Mouse (Mus musculus): ENCODE data around the gene Polg2. TPM values are rescaled to one million over a fixed set of nuclear protein-coding genes. Genes with fewer than 3 reads are reported as not detected.
"Not testable (repeated sequence)": the region's sequence is repeated elsewhere in the genome, so short reads cannot be mapped to it uniquely, and the experiment has no call there.

Polg2 gene
- polyA plus RNA-seq, 1 experiment from 2014 or later, result 11.1 TPM

GRCm38 (mm10) chr11:106787131-106788025 is 8.0 kb upstream of the Polg2 start:
- H3K4me2 ChIP-seq (ENCODE audit: low read length), result peak overlapping the region; percentile 66
- WGBS, result under 1% methylated on average over 64 of the region's 65 CpGs
- peak overlapping the region; percentile 99 for H3K27ac ChIP-seq
- peaks cover 37% of the 10 kb centered on the region for H3K36me3 ChIP-seq (ENCODE audit: insufficient read depth, low read length)
- H3K4me3 ChIP-seq (replicated peaks; ENCODE audit: low read depth, low read length), result peak overlapping the region; percentile 95
- H3K9ac ChIP-seq (ENCODE audit: low read depth, low read length), result peak overlapping the region; percentile 96
- no peaks in the 10 kb centered on the region for H3K27me3 ChIP-seq (ENCODE audit: insufficient read depth, low read length)
- no peaks in the 10 kb centered on the region for H3K9me3 ChIP-seq (replicated peaks; ENCODE audit: low read length)
- no peak for TF ChIP-seq CTCF (IDR thresholded peaks at IDR 0.05; ENCODE audit: low read depth)
- H3K4me1 ChIP-seq (replicated peaks; ENCODE audit: insufficient read depth, low read length), result no peaks in the 10 kb centered on the region
- ATAC-seq (replicated peaks; ENCODE audit: low FRiP score, low read depth) (peak; percentile 26), DNase-seq (ENCODE audit: low spot score) (peak; percentile 95)

- Histone ChIP-seq H3K4me2 (ENCODE audit: low read length) (peak overlapping the region; percentile 66; the same call in 1 of the 2 replicates), H3K4me3 (replicated peaks; ENCODE audit: low read depth, low read length) (no peak overlapping the region), H3K9ac (ENCODE audit: low read depth, low read length) (no peak overlapping the region), H3K4me1 (replicated peaks; ENCODE audit: insufficient read depth, low read length) (no peaks in the 10 kb centered on the region), H3K36me3 (ENCODE audit: insufficient read depth, low read length) (peaks cover 41% of the 10 kb centered on the region), H3K27ac (no peak overlapping the region), H3K27me3 (ENCODE audit: insufficient read depth, low read length) (no peaks in the 10 kb centered on the region), H3K9me3 (replicated peaks; ENCODE audit: low read length) (no peaks in the 10 kb centered on the region)
- ATAC-seq (replicated peaks; ENCODE audit: low FRiP score, low read depth) (no peak), DNase-seq (ENCODE audit: low spot score) (no peak)
- 63% methylated on average over 1 of the region's 1 CpGs for WGBS
- TF ChIP-seq CTCF (IDR thresholded peaks at IDR 0.05; ENCODE audit: low read depth), result no peak
These were observed 5.7 kb upstream of the Polg2 start for GRCm38 (mm10) chr11:106785043-106785442.

GRCm38 (mm10) chr11:106784476-106784875 is 5.1 kb upstream of the Polg2 start:
- DNase-seq (ENCODE audit: low spot score) (no peak), ATAC-seq (replicated peaks; ENCODE audit: low FRiP score, low read depth) (no peak)
- Histone ChIP-seq H3K27ac (no peak overlapping the region), H3K4me2 (ENCODE audit: low read length) (no peak overlapping the region), H3K4me3 (replicated peaks; ENCODE audit: low read depth, low read length) (no peak overlapping the region), H3K9ac (ENCODE audit: low read depth, low read length) (no peak overlapping the region), H3K9me3 (replicated peaks; ENCODE audit: low read length) (no peaks in the 10 kb centered on the region), H3K27me3 (ENCODE audit: insufficient read depth, low read length) (no peaks in the 10 kb centered on the region), H3K4me1 (replicated peaks; ENCODE audit: insufficient read depth, low read length) (no peaks in the 10 kb centered on the region), H3K36me3 (ENCODE audit: insufficient read depth, low read length) (peaks cover 41% of the 10 kb centered on the region)
- TF ChIP-seq CTCF (IDR thresholded peaks at IDR 0.05; ENCODE audit: low read depth), result no peak
- 84% methylated on average over 2 of the region's 2 CpGs for WGBS

- H3K4me2 ChIP-seq (ENCODE audit: low read length), result no peak overlapping the region
- no peak for TF ChIP-seq CTCF (IDR thresholded peaks at IDR 0.05; ENCODE audit: low read depth)
- H3K9ac ChIP-seq (ENCODE audit: low read depth, low read length), result no peak overlapping the region
- H3K9me3 ChIP-seq (replicated peaks; ENCODE audit: low read length), result no peaks in the 10 kb centered on the region
- H3K36me3 ChIP-seq (ENCODE audit: insufficient read depth, low read length), result peaks cover 41% of the 10 kb centered on the region
- H3K4me3 ChIP-seq (replicated peaks; ENCODE audit: low read depth, low read length), result no peak overlapping the region
- no peak overlapping the region for H3K27ac ChIP-seq
- DNase-seq (ENCODE audit: low spot score) (no peak), ATAC-seq (replicated peaks; ENCODE audit: low FRiP score, low read depth) (no peak)
- WGBS, result 73% methylated on average over 9 of the region's 9 CpGs
- H3K27me3 ChIP-seq (ENCODE audit: insufficient read depth, low read length), result no peaks in the 10 kb centered on the region
- no peaks in the 10 kb centered on the region for H3K4me1 ChIP-seq (replicated peaks; ENCODE audit: insufficient read depth, low read length)
These were observed 3.8 kb upstream of the Polg2 start for GRCm38 (mm10) chr11:106782841-106783764.

- H3K36me3 ChIP-seq (ENCODE audit: insufficient read depth, low read length), result peaks cover 41% of the 10 kb centered on the region
- ATAC-seq (replicated peaks; ENCODE audit: low FRiP score, low read depth); H3K4me2 ChIP-seq (ENCODE audit: low read length); H3K4me3 ChIP-seq (replicated peaks; ENCODE audit: low read depth, low read length); H3K9ac ChIP-seq (ENCODE audit: low read depth, low read length); H3K9me3 ChIP-seq (replicated peaks; ENCODE audit: low read length); H3K27ac ChIP-seq; H3K4me1 ChIP-seq (replicated peaks; ENCODE audit: insufficient read depth, low read length); DNase-seq (ENCODE audit: low spot score); H3K27me3 ChIP-seq (ENCODE audit: insufficient read depth, low read length): not testable (repeated sequence)
- WGBS, result 85% methylated on average over 7 of the region's 7 CpGs
These were observed 2.9 kb upstream of the Polg2 start for GRCm38 (mm10) chr11:106782271-106782670.

- H3K9me3 ChIP-seq (replicated peaks; ENCODE audit: low read length), result no peaks in the 10 kb centered on the region
- H3K4me2 ChIP-seq (ENCODE audit: low read length), result no peak overlapping the region
- H3K9ac ChIP-seq (ENCODE audit: low read depth, low read length), result no peak overlapping the region
- no peak overlapping the region for H3K4me3 ChIP-seq (replicated peaks; ENCODE audit: low read depth, low read length)
- 78% methylated on average over 6 of the region's 6 CpGs for WGBS
- 0 out of 2 replicates have a peak overlapping the region, but pooled peaks have one; percentile 20 for H3K27ac ChIP-seq
- peaks cover 39% of the 10 kb centered on the region for H3K36me3 ChIP-seq (ENCODE audit: insufficient read depth, low read length)
- H3K4me1 ChIP-seq (replicated peaks; ENCODE audit: insufficient read depth, low read length), result no peaks in the 10 kb centered on the region
- no peaks in the 10 kb centered on the region for H3K27me3 ChIP-seq (ENCODE audit: insufficient read depth, low read length)
- TF ChIP-seq CTCF (IDR thresholded peaks at IDR 0.05; ENCODE audit: low read depth), result no peak
- ATAC-seq (replicated peaks; ENCODE audit: low FRiP score, low read depth) (no peak), DNase-seq (ENCODE audit: low spot score) (no peak)
These were observed 1.4 kb upstream of the Polg2 start for GRCm38 (mm10) chr11:106780590-106781220.

Data from kidney, postnatal 0 days (tissue).